Mouse (Mus musculus) heart, postnatal 0 days (tissue): ENCODE measurements around the gene Meis1.

Source experiments
- CTCF ChIP-seq: IDR thresholded peaks from 2 replicates; pipeline ENCODE4 v1.5.1; 2016; ENCODE audit warnings: antibody characterized with exemption, control low read depth, low read depth
- EP300 ChIP-seq: IDR thresholded peaks from 2 replicates; pipeline ENCODE4 v1.6.1; 2016; ENCODE audit warnings: antibody characterized with exemption, low read depth

GRCm38 (mm10) chr11:18845466-18845865, 173.3 kb downstream of the Meis1 start:
- TF ChIP-seq CTCF (no peak), EP300 (no peak)
